Mouse (Mus musculus) liver, embryonic 14.5 days (tissue): ENCODE data around the gene Kank1.

Experiments
- CTCF ChIP-seq: IDR thresholded peaks from 2 replicates; pipeline ENCODE4 v1.5.1; 2016; ENCODE audit warnings: antibody characterized with exemption, low read depth, control low read depth
- EP300 ChIP-seq: IDR thresholded peaks from 2 replicates; pipeline ENCODE4 v1.6.1; 2016; ENCODE audit warnings: antibody characterized with exemption, low read depth

GRCm38 (mm10) chr19:25450869-25451629, 214.3 kb downstream of the Kank1 start:
- TF ChIP-seq EP300 = no peak
- TF ChIP-seq CTCF = peak; percentile 80
